Mouse (Mus musculus) G1E (cell line): ENCODE results near the gene Btg1-ps1.

Experiments
- CTCF ChIP-seq: IDR thresholded peaks from 2 replicates; pipeline ENCODE4 v1.5.1; 2012; ENCODE audit warnings: low read depth, low read length, inconsistent platforms, mixed read lengths
- GATA1 ChIP-seq: IDR thresholded peaks from 2 replicates; pipeline ENCODE4 v1.6.1; 2012; ENCODE audit warnings: borderline replicate concordance, low read length, inconsistent platforms, mixed read lengths
- POLR2AphosphoS5 ChIP-seq: IDR thresholded peaks from 2 replicates; pipeline ENCODE4 v1.6.1; 2012; ENCODE audit warnings: low read depth, low read length, inconsistent platforms; ENCODE audit not compliant: insufficient replicate concordance
- TAL1 ChIP-seq: conservative IDR thresholded peaks from 2 replicates; pipeline ENCODE4 v1.6.1; 2012; ENCODE audit warnings: low read depth, low read length, inconsistent platforms, mixed read lengths

DNA sequence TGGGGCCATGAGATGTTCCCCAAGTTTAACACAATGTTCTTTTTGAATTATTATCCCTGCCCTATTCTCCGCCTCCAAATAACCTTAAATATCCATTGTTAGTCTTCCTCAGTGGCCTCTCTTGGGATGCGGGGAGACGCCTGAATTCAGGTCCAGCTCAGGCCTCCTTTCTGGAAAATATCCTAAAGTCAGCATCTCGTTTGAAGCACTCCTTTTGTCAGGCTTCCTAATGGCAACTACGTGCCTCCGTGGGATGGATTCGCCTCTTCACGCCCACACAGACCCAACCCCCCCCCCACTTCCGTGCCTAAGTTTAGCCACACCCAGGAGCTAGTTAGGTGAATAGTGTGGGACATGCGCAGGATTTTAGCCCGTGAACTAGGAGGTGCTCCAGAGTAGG, 47.6 kb upstream of the Btg1-ps1 start, which contains the start of gene Rhox10:
- TF ChIP-seq CTCF (no peak), GATA1 (no peak), TAL1 (no peak), POLR2AphosphoS5 (no peak)
